Comparison of ENCODE assay signal across 11 mouse cellular contexts in the genomic region with DNA sequence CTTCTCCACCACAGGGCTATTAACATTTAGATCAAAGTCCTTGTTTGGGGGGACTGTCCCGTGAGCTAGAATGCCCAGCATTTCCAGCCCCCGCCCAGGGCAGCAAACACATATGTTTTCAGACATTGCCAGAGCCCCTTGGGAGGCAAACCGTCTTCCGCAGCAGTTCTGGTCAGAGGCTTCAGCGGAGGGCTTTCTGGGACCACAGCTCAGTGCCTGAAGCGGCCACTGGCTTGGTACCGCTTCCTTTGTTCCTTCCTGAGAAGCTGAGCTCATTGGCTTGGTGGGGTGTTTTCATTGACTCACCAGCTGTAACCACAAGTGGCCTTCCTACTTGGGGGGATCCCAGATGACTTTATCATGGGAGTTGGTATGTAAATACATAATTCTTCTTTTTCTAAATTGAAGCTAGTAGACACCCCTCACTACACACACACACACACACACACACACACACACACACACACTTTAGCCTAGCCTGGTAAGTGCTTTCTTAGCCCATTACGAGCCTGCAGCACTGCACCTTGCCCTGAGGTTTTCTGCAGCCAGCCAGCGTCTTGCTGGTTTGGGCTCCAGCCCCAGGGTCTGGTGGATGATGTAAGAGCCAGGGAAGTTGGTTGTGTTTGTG. TPM values are rescaled to one million over a fixed set of nuclear protein-coding genes. Genes with fewer than 3 reads are reported as not detected.
DNase-seq lines count a peak whose midpoint lies in the region; ATAC-seq lines count a peak whose summit lies in the region.
"Had no signal": no experiment of that assay in that cellular context is flagged by ENCODE, and none has a peak within 500 bp of the region (broad histone marks: within the 10 kb centered on the region; RNA-seq: fewer than 3 reads in every experiment).

No protein-coding gene starts in this region.

- no peaks in the 10 kb centered on the region for H3K9me3 ChIP-seq in hindbrain, embryonic 10.5 days
- H3K9me3 ChIP-seq in hindbrain, embryonic 12.5 days (replicated peaks) = no peaks in the 10 kb centered on the region
- no peaks in the 10 kb centered on the region for H3K9me3 ChIP-seq in limb, embryonic 12.5 days
- H3K9me3 ChIP-seq: forebrain, embryonic 12.5 days; neural tube, embryonic 13.5 days had no signal

- H3K36me3 ChIP-seq in hindbrain, embryonic 10.5 days = no peaks in the 10 kb centered on the region
- H3K36me3 ChIP-seq in hindbrain, embryonic 12.5 days = no peaks in the 10 kb centered on the region
- no peaks in the 10 kb centered on the region for H3K36me3 ChIP-seq in limb, embryonic 12.5 days
- H3K36me3 ChIP-seq: forebrain, embryonic 12.5 days; neural tube, embryonic 13.5 days had no signal

- 0 out of 2 replicates have a peak, but pooled peaks cover 9% of the 10 kb centered on the region for H3K27me3 ChIP-seq in hindbrain, embryonic 10.5 days (ENCODE audit: insufficient read depth, poor library complexity, severe bottlenecking)
- H3K27me3 ChIP-seq in hindbrain, embryonic 12.5 days = peaks cover 3% of the 10 kb centered on the region; the same call in 1 of the 2 replicates
- H3K27me3 ChIP-seq in limb, embryonic 12.5 days = no peaks in the 10 kb centered on the region
- H3K27me3 ChIP-seq: forebrain, embryonic 12.5 days; neural tube, embryonic 13.5 days had no signal

- H3K9ac ChIP-seq in hindbrain, embryonic 12.5 days = no peak overlapping the region
- H3K9ac ChIP-seq in limb, embryonic 12.5 days (replicated peaks) = no peak overlapping the region
- H3K9ac ChIP-seq: forebrain, embryonic 12.5 days; neural tube, embryonic 13.5 days had no signal

- peak overlapping the region; percentile 30; the same call in 1 of the 2 replicates for H3K27ac ChIP-seq in hindbrain, embryonic 10.5 days
- no peak overlapping the region for H3K27ac ChIP-seq in hindbrain, embryonic 12.5 days
- H3K27ac ChIP-seq in limb, embryonic 12.5 days = peak overlapping the region; percentile 51
- H3K27ac ChIP-seq: forebrain, embryonic 12.5 days; neural tube, embryonic 13.5 days had no signal

- no peak for ATAC-seq in hindbrain, embryonic 12.5 days (ENCODE audit: low FRiP score)
- ATAC-seq in limb, embryonic 12.5 days (ENCODE audit: insufficient number of reproducible peaks, insufficient read depth, low FRiP score, low TSS enrichment, low read depth) = no peak

- H3K4me1 ChIP-seq in hindbrain, embryonic 10.5 days (replicated peaks) = peaks cover 17% of the 10 kb centered on the region
- peaks cover 4% of the 10 kb centered on the region for H3K4me1 ChIP-seq in hindbrain, embryonic 12.5 days
- H3K4me1 ChIP-seq in limb, embryonic 12.5 days (replicated peaks) = peaks cover 18% of the 10 kb centered on the region

- no peak overlapping the region for H3K4me3 ChIP-seq in hindbrain, embryonic 10.5 days
- H3K4me3 ChIP-seq in hindbrain, embryonic 12.5 days = no peak overlapping the region
- H3K4me3 ChIP-seq in limb, embryonic 12.5 days (replicated peaks) = no peak overlapping the region
- H3K4me3 ChIP-seq: forebrain, embryonic 12.5 days; neural tube, embryonic 13.5 days had no signal

- H3K4me2 ChIP-seq in hindbrain, embryonic 12.5 days (replicated peaks) = no peak overlapping the region
- H3K4me2 ChIP-seq in limb, embryonic 12.5 days = no peak overlapping the region
- H3K4me2 ChIP-seq: forebrain, embryonic 12.5 days; neural tube, embryonic 13.5 days had no signal

- no peak for DNase-seq in hindbrain, embryonic 10.5 days (ENCODE audit: low spot score)
- peak; percentile 63 for DNase-seq in spleen, postnatal 36 days (ENCODE audit: low spot score in 2 of 2)
- DNase-seq in spleen, adult 12 weeks (ENCODE audit: low spot score) = no peak
- DNase-seq in cerebellum, postnatal 36 days = no peak
- no peak for DNase-seq in adrenal gland, adult (ENCODE audit: inconsistent age in 2 of 2, low spot score in 1 of 2)
- no peak for DNase-seq in cerebellum, adult 11-12 months
- DNase-seq: adrenal gland, adult 2 months had no signal

- WGBS in hindbrain, embryonic 10.5 days = 50% methylated on average over 9 of the region's 9 CpGs
- WGBS in hindbrain, embryonic 12.5 days = 51% methylated on average over 9 of the region's 9 CpGs
- WGBS in limb, embryonic 12.5 days = 31% methylated on average over 9 of the region's 9 CpGs

RNA-seq across cellular contexts. Expression of a gene that starts 27.2 kb away (rescaled TPM):
- polyA plus RNA-seq in hindbrain, embryonic 10.5 days (2016; fragmentation: Nextera tagmentation; extraction: Ambion mirVana) = 0.59 and 0.81 TPM in 2 replicates
- polyA plus RNA-seq in hindbrain, embryonic 12.5 days (2016; fragmentation: Nextera tagmentation; extraction: Ambion mirVana) = 0.68 TPM in 2 replicates
- 0.79 and 1.0 TPM in 2 replicates for polyA plus RNA-seq in limb, embryonic 12.5 days (2016; fragmentation: Nextera tagmentation; extraction: Ambion mirVana)

RNA-seq across cellular contexts. Expression of a gene that starts 51.1 kb away (rescaled TPM):
- 4.8 and 5.6 TPM in 2 replicates for polyA plus RNA-seq in hindbrain, embryonic 10.5 days (2016; fragmentation: Nextera tagmentation; extraction: Ambion mirVana)
- 5.4 and 5.8 TPM in 2 replicates for polyA plus RNA-seq in hindbrain, embryonic 12.5 days (2016; fragmentation: Nextera tagmentation; extraction: Ambion mirVana)
- 7.0 and 10.0 TPM in 2 replicates for polyA plus RNA-seq in limb, embryonic 12.5 days (2016; fragmentation: Nextera tagmentation; extraction: Ambion mirVana)

RNA-seq across cellular contexts. Expression of a gene that starts 59.1 kb away (rescaled TPM):
- polyA plus RNA-seq in hindbrain, embryonic 10.5 days (2016; fragmentation: Nextera tagmentation; extraction: Ambion mirVana) = 1.1 and 2.0 TPM in 2 replicates
- polyA plus RNA-seq in hindbrain, embryonic 12.5 days (2016; fragmentation: Nextera tagmentation; extraction: Ambion mirVana) = 1.7 and 2.1 TPM in 2 replicates
- polyA plus RNA-seq in limb, embryonic 12.5 days (2016; fragmentation: Nextera tagmentation; extraction: Ambion mirVana) = 1.6 and 1.9 TPM in 2 replicates

Comparison
In these comparisons a context has a peak if more than half of its experiments do, and no peak if none do; other contexts are left out.
1. DNase-seq: peak in spleen, postnatal 36 days (2 of 2); none in hindbrain, embryonic 10.5 days (single experiment), spleen, adult 12 weeks (single experiment), cerebellum, postnatal 36 days (0 of 2), adrenal gland, adult (0 of 2) and cerebellum, adult 11-12 months (single experiment).